Mouse (Mus musculus): Measurements from ENCODE around the gene Igsf9.

DNA sequence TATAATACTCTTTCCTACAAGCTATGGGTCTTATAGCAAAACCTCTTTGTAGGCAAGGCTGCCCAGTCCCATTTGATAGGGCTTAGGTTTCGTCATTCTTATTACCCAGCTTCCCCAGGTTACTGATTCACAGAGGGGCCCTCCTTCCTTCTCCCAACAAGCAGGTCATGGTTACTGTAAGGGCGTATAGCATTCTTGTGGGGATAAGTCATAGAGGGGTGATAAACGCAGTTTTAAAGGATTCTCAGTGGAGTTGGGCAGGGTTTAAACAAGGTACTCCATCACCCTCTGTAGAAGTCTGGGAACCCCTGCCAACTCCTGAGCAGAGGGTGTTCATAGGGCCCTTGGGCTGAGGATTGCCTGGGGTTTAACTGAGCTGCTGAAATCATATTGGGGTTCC is 19.1 kb upstream of the Igsf9 start:
- TF ChIP-seq CTCF (IDR thresholded peaks at IDR 0.05; ENCODE audit: low read depth) (no peak), EP300 (optimal IDR thresholded peaks at IDR 0.05) (no peak)
